Mouse (Mus musculus) splenic B cell, adult 2 months (primary cell): ENCODE measurements at regions not wholly inside any gene's neighbourhood (a gene's known extent, or its start where the extent isn't known, plus 50 kb on each side); places are given as distances from the start of the nearest gene placed in this dataset.

Experiments
- DNase-seq: peaks from one replicate; pipeline ENCODE4 v3.0.0-alpha.2; 2011; ENCODE audit warnings: low read depth, low spot score
- H3K27me3 ChIP-seq: 2 replicates; pipeline ENCODE4 v1.6.1; 2012; ENCODE audit warnings: mild to moderate bottlenecking, low read length, moderate library complexity, mixed read lengths; ENCODE audit not compliant: control insufficient read depth, poor library complexity, insufficient read depth, severe bottlenecking
- H3K36me3 ChIP-seq: 2 replicates; pipeline ENCODE4 v1.6.1; 2012; ENCODE audit warnings: mild to moderate bottlenecking, low read length, moderate library complexity, mixed read lengths; ENCODE audit not compliant: control insufficient read depth, poor library complexity, insufficient read depth, severe bottlenecking

GRCm38 (mm10) chr15:62132895-62133294, 1210.1 kb upstream of the A1bg start:
- no peaks in the 10 kb centered on the region for H3K27me3 ChIP-seq
- no peaks in the 10 kb centered on the region for H3K36me3 ChIP-seq
- no peak for DNase-seq

GRCm38 (mm10) chr15:62131686-62132085, 1208.9 kb upstream of the A1bg start:
- no peak for DNase-seq
- H3K27me3 ChIP-seq = no peaks in the 10 kb centered on the region

DNA sequence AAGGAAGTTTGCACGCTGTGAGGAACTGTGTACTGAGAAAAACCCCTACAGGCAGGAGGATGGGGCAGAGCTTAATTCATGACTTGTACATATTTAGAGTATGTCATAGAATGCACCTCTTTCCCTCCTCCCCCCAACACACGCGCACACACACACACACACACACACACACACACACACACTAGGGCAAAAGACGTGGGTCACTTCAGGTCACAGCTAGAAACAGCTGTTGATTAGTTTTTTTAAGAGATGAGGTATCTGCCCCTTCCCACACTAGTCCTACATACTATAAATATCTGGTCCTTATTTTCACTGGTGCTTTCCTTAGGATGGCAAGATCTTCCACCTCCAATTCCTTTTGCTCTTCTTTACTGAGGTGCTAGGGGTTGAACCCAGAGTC, 1207.7 kb upstream of the A1bg start:
- H3K36me3 ChIP-seq = no peaks in the 10 kb centered on the region
- no peaks in the 10 kb centered on the region for H3K27me3 ChIP-seq
- peak; percentile 51 for DNase-seq

More at GRCm38 (mm10) chr15:62131686-62132085, 1208.9 kb upstream of the A1bg start:
- no peaks in the 10 kb centered on the region for H3K36me3 ChIP-seq

DNA sequence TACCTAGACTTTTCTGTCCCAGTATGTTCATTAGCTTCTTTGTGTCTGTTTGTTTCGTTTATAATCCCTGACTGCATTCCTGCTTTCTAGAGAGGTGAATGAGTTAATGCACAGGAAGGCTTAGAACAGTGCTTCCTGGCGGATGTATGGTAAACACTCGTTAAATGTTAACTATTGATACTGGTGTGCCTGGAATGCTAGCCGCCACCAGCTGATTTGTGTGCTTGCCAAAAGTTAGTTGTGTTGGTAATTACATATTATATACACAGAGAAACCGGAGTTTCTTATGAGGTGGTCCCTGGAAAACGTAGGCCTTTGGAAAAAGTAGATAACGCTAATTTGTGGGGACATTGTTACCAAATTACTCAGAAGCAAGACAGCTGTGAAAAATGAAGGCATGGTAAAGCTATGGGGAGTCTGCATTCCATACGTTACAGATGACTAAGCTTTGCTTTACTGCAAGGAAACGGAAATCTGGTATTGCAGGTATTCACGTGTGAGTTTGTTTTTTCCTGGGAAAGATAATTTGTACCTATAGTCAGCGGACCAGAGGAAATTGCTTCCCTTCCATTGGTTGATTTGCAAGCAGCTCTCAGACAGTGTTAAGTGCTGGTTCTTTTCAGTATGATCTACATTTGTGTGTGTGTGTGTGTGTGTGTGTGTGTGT, 1205.9 kb upstream of the A1bg start:
- Histone ChIP-seq H3K36me3 (no peaks in the 10 kb centered on the region), H3K27me3 (no peaks in the 10 kb centered on the region)
- no peak for DNase-seq

DNA sequence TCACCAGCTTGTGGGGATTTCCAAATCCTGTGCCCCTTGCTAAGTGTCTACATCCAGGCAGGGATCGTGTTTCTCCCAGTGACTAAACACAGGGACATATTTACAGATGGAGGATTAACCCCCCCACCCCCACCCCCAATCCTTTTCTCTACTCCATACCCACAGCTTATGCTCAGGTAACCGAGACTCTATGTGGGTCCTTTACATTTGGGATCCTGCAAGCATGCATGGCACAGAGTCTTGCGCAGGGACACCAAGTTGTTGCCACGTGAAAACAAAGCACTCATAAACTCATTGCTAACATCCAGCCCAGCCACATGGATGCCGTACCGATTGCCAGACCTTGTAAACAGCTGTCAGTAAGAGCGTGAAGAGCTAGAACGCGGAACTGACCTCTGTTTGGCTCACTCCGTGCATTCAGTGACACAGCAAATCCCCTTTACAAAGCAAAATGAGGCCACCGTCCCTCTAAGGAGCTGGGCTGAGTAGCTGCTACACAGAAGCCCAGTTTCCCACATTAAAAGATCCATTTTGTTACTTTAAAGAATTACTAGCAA, 1204.9 kb upstream of the A1bg start:
- Histone ChIP-seq H3K36me3 (no peaks in the 10 kb centered on the region), H3K27me3 (no peaks in the 10 kb centered on the region)
- no peak for DNase-seq

GRCm38 (mm10) chr15:62125718-62126117, 1202.9 kb upstream of the A1bg start:
- H3K27me3 ChIP-seq = no peaks in the 10 kb centered on the region
- no peak for DNase-seq
- no peaks in the 10 kb centered on the region for H3K36me3 ChIP-seq

GRCm38 (mm10) chr15:62123756-62124155, 1200.9 kb upstream of the A1bg start:
- no peaks in the 10 kb centered on the region for H3K27me3 ChIP-seq
- DNase-seq = no peak
- no peaks in the 10 kb centered on the region for H3K36me3 ChIP-seq

GRCm38 (mm10) chr15:62122265-62123023, 1199.6 kb upstream of the A1bg start:
- no peaks in the 10 kb centered on the region for H3K27me3 ChIP-seq
- no peaks in the 10 kb centered on the region for H3K36me3 ChIP-seq
- DNase-seq = no peak

DNA sequence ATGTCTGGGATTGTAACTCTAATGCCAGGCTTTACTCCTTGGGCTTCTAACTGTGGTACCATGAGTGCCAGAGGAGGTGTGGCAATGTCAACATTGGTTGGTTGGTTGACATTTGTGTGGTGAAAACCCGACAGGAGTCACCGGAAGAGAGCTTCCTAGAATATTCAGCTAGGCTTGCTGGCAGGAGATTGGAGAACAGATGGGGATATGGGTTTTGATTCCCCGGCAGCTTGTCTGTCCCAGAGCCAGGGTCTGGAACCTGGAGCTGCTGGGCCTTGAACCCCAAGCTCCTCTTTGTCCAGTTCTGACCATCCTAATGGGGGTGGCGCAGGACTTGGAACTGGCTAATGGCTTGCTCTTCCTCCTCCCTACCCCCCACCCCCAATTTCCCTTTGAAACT, 1198.9 kb upstream of the A1bg start:
- no peaks in the 10 kb centered on the region for H3K27me3 ChIP-seq
- DNase-seq = no peak
- H3K36me3 ChIP-seq = no peaks in the 10 kb centered on the region

DNA sequence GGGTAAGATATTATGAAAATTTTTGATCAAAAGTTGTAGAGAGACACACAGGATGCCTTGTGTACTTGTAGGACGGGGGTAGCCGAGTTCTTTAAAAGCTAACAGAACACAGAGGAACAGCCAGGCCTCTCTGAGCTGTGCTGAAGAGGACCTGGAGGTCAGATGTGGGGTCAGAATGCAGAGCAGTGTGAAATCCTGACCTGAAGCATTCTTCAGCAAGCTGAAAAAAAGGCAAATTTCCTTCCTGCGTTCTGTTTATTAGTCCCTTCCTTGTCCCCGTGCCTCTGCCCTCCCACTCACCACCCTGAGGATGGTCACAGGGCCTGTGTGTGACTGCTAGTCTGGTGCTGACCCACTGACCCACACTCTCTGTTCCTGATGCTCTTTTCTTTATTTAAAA, 1197.9 kb upstream of the A1bg start:
- H3K36me3 ChIP-seq = no peaks in the 10 kb centered on the region
- no peak for DNase-seq

GRCm38 (mm10) chr15:62118997-62119396, 1196.2 kb upstream of the A1bg start:
- DNase-seq = no peak
- Histone ChIP-seq H3K27me3 (no peaks in the 10 kb centered on the region), H3K36me3 (no peaks in the 10 kb centered on the region)

More for the DNA sequence above, 1197.9 kb upstream of the A1bg start:
- no peaks in the 10 kb centered on the region for H3K27me3 ChIP-seq

GRCm38 (mm10) chr15:62116184-62116583, 1193.4 kb upstream of the A1bg start:
- Histone ChIP-seq H3K27me3 (no peaks in the 10 kb centered on the region), H3K36me3 (no peaks in the 10 kb centered on the region)
- DNase-seq = no peak

GRCm38 (mm10) chr15:62114815-62115214, 1192.0 kb upstream of the A1bg start:
- no peaks in the 10 kb centered on the region for H3K27me3 ChIP-seq
- H3K36me3 ChIP-seq = no peaks in the 10 kb centered on the region
- DNase-seq = no peak

DNA sequence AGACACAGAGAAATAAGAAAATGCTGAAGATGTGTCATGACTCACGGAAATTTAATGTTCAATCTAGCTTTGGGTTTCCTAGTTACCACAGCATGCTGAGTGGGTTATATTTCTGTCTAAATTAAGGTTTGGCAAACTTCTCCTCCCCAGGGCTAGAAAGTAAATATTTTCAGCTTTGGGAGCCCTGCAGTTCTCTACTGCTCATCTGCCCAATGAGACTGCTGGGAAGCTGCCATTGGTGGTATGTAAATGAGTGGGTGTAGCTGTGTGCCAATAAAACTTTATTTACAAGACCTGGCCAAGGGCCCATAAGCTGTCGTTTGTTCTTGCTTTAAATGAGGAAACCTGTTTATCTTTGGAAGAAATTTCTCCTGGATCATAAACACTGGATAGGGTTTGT, 1189.3 kb upstream of the A1bg start:
- no peaks in the 10 kb centered on the region for H3K36me3 ChIP-seq
- no peaks in the 10 kb centered on the region for H3K27me3 ChIP-seq
- DNase-seq = no peak

DNA sequence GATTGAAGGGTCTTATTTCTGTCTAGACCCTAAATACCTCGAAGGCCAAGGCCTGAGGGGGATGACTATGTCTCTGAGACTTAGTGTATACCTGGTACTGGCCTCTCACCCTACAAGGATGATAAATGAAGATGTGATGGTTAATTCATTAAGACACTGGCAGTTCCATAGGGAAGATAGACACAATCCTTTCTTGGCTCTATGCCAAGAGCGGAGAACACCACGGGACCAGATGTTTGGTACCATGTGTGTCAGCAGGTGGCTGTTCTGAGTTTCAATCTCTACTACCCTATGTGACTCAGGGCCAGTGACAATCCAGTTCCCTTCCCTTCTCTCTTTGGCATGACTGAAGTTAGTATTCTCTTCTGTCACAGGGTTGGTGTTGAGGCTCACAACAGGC, 1185.2 kb upstream of the A1bg start:
- Histone ChIP-seq H3K36me3 (no peaks in the 10 kb centered on the region), H3K27me3 (no peaks in the 10 kb centered on the region)
- no peak for DNase-seq
